Mouse (Mus musculus) kidney, adult 2 months (tissue): Measurements from ENCODE around the gene Gm3448. TPM values are rescaled to one million over a fixed set of nuclear protein-coding genes. Genes with fewer than 3 reads are reported as not detected.
"Not testable (repeated sequence)": the region's sequence is repeated elsewhere in the genome, so short reads cannot be mapped to it uniquely, and the experiment has no call there.

ENCODE experiments used
- DNase-seq: peaks from one replicate; pipeline ENCODE4 v3.0.0; 2021
- H3K27ac ChIP-seq: fragments of 200-500 bp; 2 replicates; pipeline ENCODE4 v1.5.1; 2012; ENCODE audit warnings: low read depth, low read length, control low read depth, inconsistent platforms; ENCODE audit not compliant: insufficient read depth
- H3K27me3 ChIP-seq: fragments of 200-500 bp; replicated peaks from 2 replicates; pipeline ENCODE4 v1.6.1; 2012; ENCODE audit warnings: mild to moderate bottlenecking, moderate library complexity, low read length, inconsistent platforms; ENCODE audit not compliant: control insufficient read depth, insufficient read depth
- H3K36me3 ChIP-seq: fragments of 200-500 bp; 2 replicates; pipeline ENCODE4 v1.6.1; 2012; ENCODE audit warnings: mild to moderate bottlenecking, moderate library complexity, low read length, inconsistent platforms; ENCODE audit not compliant: control insufficient read depth, insufficient read depth
- H3K4me1 ChIP-seq: fragments of 200-500 bp; 2 replicates; pipeline ENCODE4 v1.6.1; 2011; ENCODE audit warnings: low read length; ENCODE audit not compliant: control insufficient read depth, insufficient read depth
- H3K4me3 ChIP-seq: fragments of 200-500 bp; 2 replicates; pipeline ENCODE4 v1.5.1; 2011; ENCODE audit warnings: mild to moderate bottlenecking, low read depth, low read length, control low read depth; ENCODE audit not compliant: insufficient read depth
- WGBS: fragments of 180-500 bp; shearing (Covaris S2); methylation state at CpG from one replicate; pipeline ENCODE4 v1.1.7; 2018; 5-methylcytosine and 5-hydroxymethylcytosine counted together
- polyA plus RNA-seq: library from polyadenylated mRNA; depleted of rRNA; stranded (reverse); fragments of >200 nt; gene quantifications from 2 replicates; pipeline ENCODE4 v1.2.3, GENCODE M21; 2012

The Gm3448 gene
- polyA plus RNA-seq, 1 experiment: 0.88 TPM

GRCm38 (mm10) chr17:15023878-15024492 is 17.4 kb downstream of the Gm3448 start:
- H3K27ac ChIP-seq, H3K36me3 ChIP-seq, DNase-seq, H3K4me3 ChIP-seq, H3K4me1 ChIP-seq, H3K27me3 ChIP-seq: not testable (repeated sequence)
- WGBS: no CpG with 5 or more reads among the region's 97 CpGs

- 79% methylated on average over 3 of the region's 3 CpGs for WGBS
- DNase-seq: peak; percentile 12
- H3K4me3 ChIP-seq, H3K36me3 ChIP-seq, H3K4me1 ChIP-seq, H3K27me3 ChIP-seq, H3K27ac ChIP-seq: not testable (repeated sequence)
Measured at GRCm38 (mm10) chr17:15021503-15022220, 19.7 kb downstream of the Gm3448 start.

GRCm38 (mm10) chr17:15009706-15010413 is 31.5 kb downstream of the Gm3448 start, which contains the start of gene Gm3435:
Gene Gm3435, plus strand, starts transcription at chr17:15010176.
- WGBS: no CpG with 5 or more reads among the region's 60 CpGs
- not testable (repeated sequence) for H3K27me3 ChIP-seq, H3K4me3 ChIP-seq, H3K27ac ChIP-seq, H3K4me1 ChIP-seq, DNase-seq, H3K36me3 ChIP-seq

GRCm38 (mm10) chr17:15009088-15009487 is 32.2 kb downstream of the Gm3448 start:
- not testable (repeated sequence) for DNase-seq, H3K27ac ChIP-seq, H3K36me3 ChIP-seq, H3K4me1 ChIP-seq, H3K4me3 ChIP-seq, H3K27me3 ChIP-seq
- WGBS: no CpG with 5 or more reads among the region's 3 CpGs

- H3K4me1 ChIP-seq: not testable (repeated sequence)
- WGBS: no CpG with 5 or more reads among the region's 4 CpGs
Measured at GRCm38 (mm10) chr17:15000047-15000446, 41.3 kb downstream of the Gm3448 start.

GRCm38 (mm10) chr17:14994140-14994539 is 47.2 kb downstream of the Gm3448 start:
- H3K36me3 ChIP-seq, H3K4me1 ChIP-seq, H3K4me3 ChIP-seq, H3K27ac ChIP-seq, DNase-seq, H3K27me3 ChIP-seq: not testable (repeated sequence)
- no CpG with 5 or more reads among the region's 5 CpGs for WGBS

More at GRCm38 (mm10) chr17:15000047-15000446, 41.3 kb downstream of the Gm3448 start:
- H3K4me3 ChIP-seq, H3K27ac ChIP-seq, H3K36me3 ChIP-seq, H3K27me3 ChIP-seq, DNase-seq: not testable (repeated sequence)

- H3K36me3 ChIP-seq, H3K4me1 ChIP-seq, H3K27me3 ChIP-seq, H3K27ac ChIP-seq, H3K4me3 ChIP-seq, DNase-seq: not testable (repeated sequence)
- WGBS: no CpG with 5 or more reads among the region's 47 CpGs
Measured at GRCm38 (mm10) chr17:14993139-14993832, 48.1 kb downstream of the Gm3448 start.

- not testable (repeated sequence) for DNase-seq, H3K36me3 ChIP-seq, H3K27ac ChIP-seq, H3K27me3 ChIP-seq, H3K4me3 ChIP-seq, H3K4me1 ChIP-seq
- no CpG with 5 or more reads among the region's 98 CpGs for WGBS
Measured at GRCm38 (mm10) chr17:14992522-14993138, 48.7 kb downstream of the Gm3448 start.

- DNase-seq, H3K27ac ChIP-seq, H3K27me3 ChIP-seq, H3K4me1 ChIP-seq, H3K36me3 ChIP-seq, H3K4me3 ChIP-seq: not testable (repeated sequence)
- WGBS: 80% methylated on average over 5 of the region's 5 CpGs
Measured at GRCm38 (mm10) chr17:14990116-14990702, 51.1 kb downstream of the Gm3448 start.

- not testable (repeated sequence) for H3K27ac ChIP-seq, H3K4me3 ChIP-seq, H3K36me3 ChIP-seq, H3K4me1 ChIP-seq, DNase-seq, H3K27me3 ChIP-seq
- WGBS: no CpG with 5 or more reads among the region's 60 CpGs
Measured at GRCm38 (mm10) chr17:14978362-14979038, 62.8 kb downstream of the Gm3448 start, which contains the start of the genes 9030025P20Rik and Gm3417. Gene 9030025P20Rik, plus strand, starts transcription at chr17:14978468. Gene Gm3417, minus strand, starts transcription at chr17:14978790.
